Mouse (Mus musculus) kidney, postnatal 0 days (tissue): ENCODE data around the gene Snrpg. TPM values are rescaled to one million over a fixed set of nuclear protein-coding genes. Genes with fewer than 3 reads are reported as not detected.

ENCODE experiments used
- ATAC-seq: fragments of 200-750 bp; cut with Nextera tagmentation; replicated peaks from 2 replicates; pipeline ENCODE4 v1.8.0; 2017; ENCODE audit warnings: low read depth, moderate number of reproducible peaks, moderate TSS enrichment, moderate library complexity; ENCODE audit not compliant: low FRiP score
- DNase-seq: peaks from one replicate; pipeline ENCODE4 v3.0.0-alpha.2; 2016; ENCODE audit warnings: low spot score
- H3K27ac ChIP-seq: fragments of 300-500 bp; sonication (generic); 2 replicates; pipeline ENCODE4 v1.5.1; 2014; ENCODE audit warnings: mild to moderate bottlenecking
- H3K27me3 ChIP-seq: fragments of 300-500 bp; sonication (generic); 2 replicates; pipeline ENCODE4 v1.6.1; 2014; ENCODE audit warnings: low read length, mixed read lengths; ENCODE audit not compliant: insufficient read depth
- H3K36me3 ChIP-seq: fragments of 300-500 bp; sonication (generic); 2 replicates; pipeline ENCODE4 v1.6.1; 2014; ENCODE audit warnings: low read length, mixed read lengths; ENCODE audit not compliant: insufficient read depth
- H3K4me1 ChIP-seq: fragments of 300-500 bp; sonication (generic); replicated peaks from 2 replicates; pipeline ENCODE4 v1.6.1; 2014; ENCODE audit warnings: antibody characterized with exemption, low read length, mixed read lengths; ENCODE audit not compliant: insufficient read depth
- H3K4me2 ChIP-seq: fragments of 300-500 bp; sonication (generic); 2 replicates; pipeline ENCODE4 v1.6.1; 2014; ENCODE audit warnings: mild to moderate bottlenecking, low read length, moderate library complexity, mixed read lengths
- H3K4me3 ChIP-seq: fragments of 300-500 bp; sonication (generic); replicated peaks from 2 replicates; pipeline ENCODE4 v1.5.1; 2014; ENCODE audit warnings: low read depth, low read length
- H3K9ac ChIP-seq: fragments of 300-500 bp; sonication (generic); 2 replicates; pipeline ENCODE4 v1.6.1; 2014; ENCODE audit warnings: low read depth, low read length
- H3K9me3 ChIP-seq: fragments of 300-500 bp; sonication (generic); replicated peaks from 2 replicates; pipeline ENCODE4 v1.6.1; 2016; ENCODE audit warnings: low read length, inconsistent platforms, mixed read lengths
- CTCF ChIP-seq: IDR thresholded peaks from 2 replicates; pipeline ENCODE4 v1.5.1; 2016; ENCODE audit warnings: antibody characterized with exemption, low read depth, mild to moderate bottlenecking, moderate library complexity
- WGBS: fragments of 180-500 bp; shearing (Covaris S2); extraction: QIAGEN DNeasy Blood & Tissue Kit; methylation state at CpG from one replicate; pipeline ENCODE4 v1.1.7; 2014; 5-methylcytosine and 5-hydroxymethylcytosine counted together
- polyA plus RNA-seq: library from polyadenylated mRNA; unstranded; fragments of >200 nt; fragmentation: Nextera tagmentation; extraction: Ambion mirVana; gene quantifications from 2 replicates; pipeline ENCODE4 v1.2.1, GENCODE M21; 2015

Snrpg gene
- 490 and 543 TPM in 2 replicates for polyA plus RNA-seq

GRCm38 (mm10) chr6:86370764-86371339 lies at the start of gene Snrpg:
Snrpg (plus strand) TSS chr6:86371304.
- Histone ChIP-seq H3K9me3 (no peaks in the 10 kb centered on the region), H3K9ac (peak within 1 kb of the TSS; percentile 93), H3K36me3 (0 out of 2 replicates have a peak, but pooled peaks cover 3% of the 10 kb centered on the region), H3K4me1 (peaks cover 19% of the 10 kb centered on the region), H3K27me3 (no peaks in the 10 kb centered on the region), H3K27ac (peak within 1 kb of the TSS; percentile 87), H3K4me3 (peak within 1 kb of the TSS; percentile 72), H3K4me2 (peak within 1 kb of the TSS; percentile 72)
- peak; percentile 4; the same call in 1 of the 2 replicates for ATAC-seq
- DNase-seq, result no peak
- TF ChIP-seq CTCF, result no peak
- WGBS, result 14% methylated on average over 15 of the region's 15 CpGs

- Histone ChIP-seq H3K36me3 (no peaks in the 10 kb centered on the region), H3K9me3 (no peaks in the 10 kb centered on the region), H3K9ac (no peak overlapping the region), H3K27ac (no peak overlapping the region), H3K4me1 (no peaks in the 10 kb centered on the region), H3K4me2 (no peak overlapping the region), H3K4me3 (no peak overlapping the region), H3K27me3 (no peaks in the 10 kb centered on the region)
- ATAC-seq, result no peak
- DNase-seq, result no peak
- no peak for TF ChIP-seq CTCF
- 84% methylated on average over 5 of the region's 5 CpGs for WGBS
Measured at GRCm38 (mm10) chr6:86322031-86322563, 49.0 kb upstream of the Snrpg start.

GRCm38 (mm10) chr6:86322991-86323390 lies 48.1 kb upstream of the Snrpg start:
- H3K4me3 ChIP-seq, result no peak overlapping the region
- no peaks in the 10 kb centered on the region for H3K4me1 ChIP-seq
- H3K4me2 ChIP-seq, result no peak overlapping the region
- H3K9ac ChIP-seq, result no peak overlapping the region
- H3K36me3 ChIP-seq, result no peaks in the 10 kb centered on the region
- TF ChIP-seq CTCF, result no peak
- no peaks in the 10 kb centered on the region for H3K9me3 ChIP-seq
- H3K27me3 ChIP-seq, result no peaks in the 10 kb centered on the region
- 92% methylated on average over 9 of the region's 9 CpGs for WGBS
- H3K27ac ChIP-seq, result no peak overlapping the region
- ATAC-seq (no peak), DNase-seq (no peak)

- DNase-seq (no peak), ATAC-seq (no peak)
- H3K4me3 ChIP-seq, result no peak overlapping the region
- no peaks in the 10 kb centered on the region for H3K27me3 ChIP-seq
- H3K36me3 ChIP-seq, result no peaks in the 10 kb centered on the region
- no peak overlapping the region for H3K9ac ChIP-seq
- TF ChIP-seq CTCF, result no peak
- no peak overlapping the region for H3K27ac ChIP-seq
- WGBS, result 76% methylated on average over 3 of the region's 3 CpGs
- no peaks in the 10 kb centered on the region for H3K9me3 ChIP-seq
- no peaks in the 10 kb centered on the region for H3K4me1 ChIP-seq
- H3K4me2 ChIP-seq, result no peak overlapping the region
Measured at GRCm38 (mm10) chr6:86324400-86324799, 46.7 kb upstream of the Snrpg start.

- Histone ChIP-seq H3K27me3 (no peaks in the 10 kb centered on the region), H3K4me2 (no peak overlapping the region), H3K27ac (no peak overlapping the region), H3K4me3 (no peak overlapping the region), H3K36me3 (no peaks in the 10 kb centered on the region), H3K4me1 (no peaks in the 10 kb centered on the region), H3K9ac (no peak overlapping the region), H3K9me3 (no peaks in the 10 kb centered on the region)
- no peak for ATAC-seq
- no peak for TF ChIP-seq CTCF
- DNase-seq, result no peak
- WGBS, result 81% methylated on average over 5 of the region's 5 CpGs
Measured at GRCm38 (mm10) chr6:86325646-86326045, 45.5 kb upstream of the Snrpg start.

- ATAC-seq (no peak), DNase-seq (no peak)
- Histone ChIP-seq H3K36me3 (no peaks in the 10 kb centered on the region), H3K4me1 (no peaks in the 10 kb centered on the region), H3K27me3 (no peaks in the 10 kb centered on the region), H3K4me3 (no peak overlapping the region), H3K9me3 (no peaks in the 10 kb centered on the region), H3K9ac (no peak overlapping the region), H3K27ac (no peak overlapping the region), H3K4me2 (no peak overlapping the region)
- 87% methylated on average over 18 of the region's 18 CpGs for WGBS
- no peak for TF ChIP-seq CTCF
Measured at GRCm38 (mm10) chr6:86326866-86327265, 44.2 kb upstream of the Snrpg start.
